Mouse (Mus musculus): ENCODE measurements around the gene Itga1. TPM values are rescaled to one million over a fixed set of nuclear protein-coding genes. Genes with fewer than 3 reads are reported as not detected.

The Itga1 gene
- polyA plus RNA-seq, 1 experiment from 2014 or later = 59.2 TPM

DNA sequence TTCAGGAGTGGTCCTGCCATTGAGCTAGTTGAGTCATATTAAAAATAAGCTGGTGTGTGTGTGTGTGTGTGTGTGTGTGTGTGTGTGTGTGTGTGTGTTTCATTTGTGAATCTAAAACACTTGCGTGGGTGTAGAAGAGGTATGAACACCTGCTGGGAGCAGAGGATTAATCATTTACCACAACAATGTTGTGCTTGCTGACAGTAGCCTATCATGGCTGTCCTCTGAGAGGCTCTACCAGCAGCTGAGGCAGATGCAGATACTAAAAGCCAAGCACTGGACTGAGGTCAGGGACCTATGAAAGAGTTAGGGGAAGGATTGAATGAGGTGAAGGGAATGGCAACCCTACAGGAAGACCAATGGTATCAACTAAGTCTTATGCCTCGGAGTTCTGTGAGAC lies 68.6 kb downstream of the Itga1 start:
- no peaks in the 10 kb centered on the region for H3K27me3 ChIP-seq
- ChIA-PET POLR2A (interaction anchor here (0.6 kb wide), 1 partner anchor 60 kb away, joined by 3 read pairs; no protein-coding TSS in a partner anchor), CTCF (interaction anchor here (1.6 kb wide), 1 partner anchor 10 kb away, joined by 4 read pairs; no protein-coding TSS in a partner anchor)
- in situ Hi-C loops (cut with MboI; ENCODE audit: low pct_unique_long_range_greater_than_20kb) = loop anchor here (10.0 kb wide), 1 partner anchor 62 kb away; the partner anchor contains the start of gene Pelo
- no peak for ATAC-seq
- DNase-seq (ENCODE audit: low read depth, low spot score) = no peak
- TF ChIP-seq CTCF (IDR thresholded peaks at IDR 0.05) = no peak

DNA sequence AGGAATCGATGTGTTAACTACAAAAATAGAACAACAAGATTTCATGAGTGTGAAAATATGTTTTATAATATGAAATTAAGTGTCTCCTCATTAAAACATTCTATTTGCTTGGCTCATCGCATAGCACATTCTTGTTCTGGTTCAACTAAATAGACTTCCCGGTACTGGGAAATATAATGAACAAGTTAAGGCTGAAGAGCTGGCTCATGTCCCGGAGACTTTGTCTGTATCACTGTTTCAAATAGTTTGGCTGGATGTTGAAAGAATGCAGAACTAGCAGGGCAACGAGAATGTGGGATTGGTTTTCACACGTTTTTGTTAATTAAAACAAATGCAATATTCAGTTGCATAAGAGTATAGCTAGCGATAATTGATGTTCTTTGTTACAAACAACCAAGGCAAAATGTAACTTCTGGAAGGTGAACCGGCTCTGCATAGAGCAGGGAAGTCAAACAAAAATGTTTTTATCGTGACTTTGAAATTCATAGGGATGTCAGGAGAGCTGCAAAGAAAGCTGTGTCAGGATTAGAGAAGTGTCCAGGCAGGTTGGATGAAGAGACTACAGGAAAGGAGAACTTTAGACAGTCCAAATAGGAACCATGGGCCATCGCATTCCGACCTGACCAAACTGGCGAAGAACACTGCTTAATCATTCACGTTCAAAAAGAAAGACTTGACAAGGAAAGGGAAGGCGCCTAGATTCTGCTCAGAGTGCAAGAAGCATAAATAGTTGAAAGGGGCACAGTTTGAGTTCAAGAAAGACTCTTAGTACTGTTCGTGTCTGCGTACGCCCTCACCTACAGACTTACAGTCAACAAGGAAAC lies 70.4 kb downstream of the Itga1 start:
- in situ Hi-C loops (cut with MboI; ENCODE audit: low pct_unique_long_range_greater_than_20kb) = loop anchor here (10.0 kb wide), 1 partner anchor 63 kb away; the partner anchor contains the start of gene Pelo
- POLR2A ChIA-PET = interaction anchor here (0.9 kb wide), 1 partner anchor 58 kb away, joined by 4 read pairs; the partner anchor contains the start of gene Pelo
- no peaks in the 10 kb centered on the region for H3K27me3 ChIP-seq

DNA sequence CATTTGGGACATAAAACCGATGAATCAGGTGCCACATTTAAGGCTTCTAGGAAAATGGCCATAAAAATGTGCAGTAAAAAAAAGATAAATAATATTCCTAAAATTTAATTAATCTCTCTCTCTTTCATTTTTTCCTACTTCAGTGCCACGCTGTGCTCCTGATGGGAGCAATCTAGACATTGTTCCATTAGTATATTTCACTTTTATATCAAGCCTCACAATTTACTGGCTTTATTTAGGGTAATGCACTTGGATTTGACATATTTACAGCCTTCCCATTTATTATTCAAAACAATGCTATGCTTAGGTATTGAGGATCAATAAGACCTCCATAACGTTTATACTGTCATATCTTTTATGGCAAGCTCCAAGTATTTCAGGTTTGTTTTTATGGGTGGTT lies 76.4 kb downstream of the Itga1 start:
- ATAC-seq (no peak), DNase-seq (ENCODE audit: low read depth, low spot score) (no peak)
- in situ Hi-C loops (cut with MboI; ENCODE audit: low pct_unique_long_range_greater_than_20kb) = no loop called here
- no peaks in the 10 kb centered on the region for H3K27me3 ChIP-seq
- CTCF ChIA-PET = no interaction called here
- TF ChIP-seq CTCF (IDR thresholded peaks at IDR 0.05) = no peak
- POLR2A ChIA-PET = no interaction called here

More for the DNA sequence above, 70.4 kb downstream of the Itga1 start:
- CTCF ChIA-PET = interaction anchor here (1.3 to 1.9 kb wide), 2 partner anchors 9 to 49 kb away, joined by 4 read pairs; no protein-coding TSS in a partner anchor
- peak; percentile 65 for ATAC-seq
- no peak for DNase-seq (ENCODE audit: low read depth, low spot score)
- no peak for TF ChIP-seq CTCF (IDR thresholded peaks at IDR 0.05)

DNA sequence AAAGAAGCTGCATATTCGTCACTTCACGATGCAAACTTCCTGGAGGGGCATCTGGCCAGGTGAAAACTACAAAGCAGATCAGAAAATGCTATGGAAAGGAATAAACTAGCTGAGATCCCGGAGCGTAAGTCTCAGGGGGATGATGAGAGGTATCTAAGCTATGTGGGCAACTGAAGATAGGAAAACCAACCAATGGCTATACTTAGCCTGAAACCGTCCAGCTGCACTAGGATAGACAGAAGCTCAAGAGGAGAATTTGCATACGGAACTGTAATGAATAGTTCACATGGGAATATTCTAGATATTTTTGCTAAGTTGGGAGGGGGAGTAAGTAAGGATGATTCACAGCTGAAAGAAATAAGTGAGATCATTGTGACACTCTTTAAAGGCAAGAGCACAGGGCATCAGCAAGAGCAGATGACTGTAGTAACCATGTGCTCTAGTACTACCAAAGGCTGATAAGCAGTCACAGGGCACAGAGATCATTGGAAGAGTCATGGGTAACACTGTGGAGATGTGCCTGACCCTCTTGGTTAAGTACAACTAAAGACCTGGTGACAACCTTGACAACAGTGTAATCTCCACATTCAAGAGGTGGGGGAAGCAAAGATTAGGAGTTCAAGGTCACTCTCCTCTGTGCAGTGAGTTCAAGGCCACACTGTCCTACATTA lies 79.5 kb downstream of the Itga1 start:
- POLR2A ChIA-PET = interaction anchor here (0.5 kb wide), 1 partner anchor 14 kb away, joined by 3 read pairs; no protein-coding TSS in a partner anchor
- DNase-seq (ENCODE audit: low read depth, low spot score) = no peak
- CTCF ChIA-PET = interaction anchor here (0.6 to 1.0 kb wide), 2 partner anchors 9 to 10 kb away, joined by 3 to 4 read pairs; no protein-coding TSS in a partner anchor
- in situ Hi-C loops (cut with MboI; ENCODE audit: low pct_unique_long_range_greater_than_20kb) = no loop called here
- ATAC-seq = no peak
- TF ChIP-seq CTCF (IDR thresholded peaks at IDR 0.05) = no peak
- no peaks in the 10 kb centered on the region for H3K27me3 ChIP-seq

DNA sequence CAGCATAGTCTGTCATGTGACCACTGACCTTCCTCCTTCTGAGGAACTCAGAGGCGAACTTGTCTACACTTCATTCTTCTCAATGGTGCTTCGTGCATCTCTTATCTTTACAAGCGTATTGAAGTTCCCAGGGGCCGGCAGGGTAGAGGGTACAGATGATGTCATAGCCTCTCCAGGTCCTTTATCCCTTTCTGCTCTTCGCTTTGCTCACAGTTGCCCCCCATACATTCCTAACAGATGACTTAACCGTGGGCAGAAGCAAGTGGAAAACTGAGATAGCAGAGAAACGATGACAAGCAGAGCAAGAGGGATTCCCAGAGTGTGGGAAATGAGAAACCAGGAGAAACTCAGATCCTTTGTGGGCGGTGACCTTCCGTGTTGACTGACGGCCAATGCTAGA lies 80.4 kb downstream of the Itga1 start:
- CTCF ChIA-PET = no interaction called here
- in situ Hi-C loops (cut with MboI; ENCODE audit: low pct_unique_long_range_greater_than_20kb) = no loop called here
- POLR2A ChIA-PET = interaction anchor here (0.5 kb wide), 1 partner anchor 14 kb away, joined by 3 read pairs; no protein-coding TSS in a partner anchor
- ATAC-seq (no peak), DNase-seq (ENCODE audit: low read depth, low spot score) (no peak)
- no peak for TF ChIP-seq CTCF (IDR thresholded peaks at IDR 0.05)
- H3K27me3 ChIP-seq = no peaks in the 10 kb centered on the region

DNA sequence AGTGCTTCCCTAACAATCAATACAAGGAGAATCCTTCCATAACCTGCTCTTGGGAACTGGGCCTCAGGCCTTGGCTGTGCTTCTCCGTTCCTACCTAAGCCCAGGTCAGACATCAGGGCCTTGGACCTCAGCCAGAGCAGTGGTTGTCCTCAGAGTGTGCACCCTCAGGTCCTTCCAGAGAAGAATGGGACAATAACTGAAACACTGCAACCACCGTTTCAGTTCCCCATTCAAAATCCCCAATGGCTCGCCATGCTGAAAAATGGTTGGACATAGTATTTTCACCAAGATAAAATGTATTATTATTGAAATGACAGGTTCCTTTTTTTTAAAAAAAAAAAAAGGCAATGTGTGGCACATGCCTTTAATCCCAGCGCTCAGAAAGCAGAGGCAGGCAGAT lies 81.0 kb downstream of the Itga1 start:
- DNase-seq (ENCODE audit: low read depth, low spot score) = no peak
- TF ChIP-seq CTCF (IDR thresholded peaks at IDR 0.05) = no peak
- no peaks in the 10 kb centered on the region for H3K27me3 ChIP-seq
- ChIA-PET CTCF (no interaction called here), POLR2A (no interaction called here)
- in situ Hi-C loops (cut with MboI; ENCODE audit: low pct_unique_long_range_greater_than_20kb) = no loop called here
- ATAC-seq = no peak

DNA sequence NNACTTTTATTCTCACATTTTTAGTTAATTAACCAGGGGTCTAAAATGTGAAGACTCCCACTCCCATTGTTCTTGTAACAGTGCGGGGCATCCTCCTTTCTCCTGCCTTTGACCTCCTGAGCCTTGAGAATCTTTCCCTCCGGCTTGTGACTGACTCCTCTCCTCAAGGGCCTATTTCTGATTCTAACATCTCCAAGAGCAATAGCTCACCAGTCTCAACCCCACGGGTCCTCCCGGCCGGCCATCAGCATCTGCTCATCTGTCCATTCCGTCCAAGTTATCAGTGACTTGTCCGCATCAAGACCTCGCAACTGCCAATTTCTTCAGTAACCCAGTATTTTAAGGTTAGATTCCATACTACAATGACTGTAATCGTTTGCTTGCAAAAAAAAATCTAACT lies 84.2 kb downstream of the Itga1 start:
- no peak for ATAC-seq
- ChIA-PET CTCF (no interaction called here), POLR2A (no interaction called here)
- no peak for DNase-seq (ENCODE audit: low read depth, low spot score)
- no peaks in the 10 kb centered on the region for H3K27me3 ChIP-seq
- in situ Hi-C loops (cut with MboI; ENCODE audit: low pct_unique_long_range_greater_than_20kb) = no loop called here
- no peak for TF ChIP-seq CTCF (IDR thresholded peaks at IDR 0.05)

DNA sequence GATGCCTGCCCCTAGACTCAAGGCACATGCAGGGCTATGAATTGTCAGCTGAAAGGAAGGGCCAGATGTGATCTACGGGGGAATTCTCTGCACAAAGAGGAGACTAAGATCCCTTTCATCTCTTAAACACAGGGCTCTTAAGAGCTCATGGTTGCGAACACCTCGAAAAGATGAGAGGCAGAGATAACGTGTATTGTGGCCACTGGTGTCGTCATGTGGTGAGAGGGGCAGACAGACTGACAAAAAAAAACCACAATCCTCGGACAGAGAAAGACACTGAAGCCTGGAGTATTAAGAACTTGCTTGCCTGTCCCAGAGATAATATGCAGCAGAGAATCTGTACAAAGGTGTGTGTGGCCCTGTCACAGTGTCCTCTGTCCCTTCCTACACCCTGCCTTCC lies 90.2 kb downstream of the Itga1 start:
- H3K27me3 ChIP-seq = no peaks in the 10 kb centered on the region
- ATAC-seq = no peak
- no peak for DNase-seq (ENCODE audit: low read depth, low spot score)
- CTCF ChIA-PET = no interaction called here
- in situ Hi-C loops (cut with MboI; ENCODE audit: low pct_unique_long_range_greater_than_20kb) = no loop called here
- POLR2A ChIA-PET = no interaction called here
- no peak for TF ChIP-seq CTCF (IDR thresholded peaks at IDR 0.05)

DNA sequence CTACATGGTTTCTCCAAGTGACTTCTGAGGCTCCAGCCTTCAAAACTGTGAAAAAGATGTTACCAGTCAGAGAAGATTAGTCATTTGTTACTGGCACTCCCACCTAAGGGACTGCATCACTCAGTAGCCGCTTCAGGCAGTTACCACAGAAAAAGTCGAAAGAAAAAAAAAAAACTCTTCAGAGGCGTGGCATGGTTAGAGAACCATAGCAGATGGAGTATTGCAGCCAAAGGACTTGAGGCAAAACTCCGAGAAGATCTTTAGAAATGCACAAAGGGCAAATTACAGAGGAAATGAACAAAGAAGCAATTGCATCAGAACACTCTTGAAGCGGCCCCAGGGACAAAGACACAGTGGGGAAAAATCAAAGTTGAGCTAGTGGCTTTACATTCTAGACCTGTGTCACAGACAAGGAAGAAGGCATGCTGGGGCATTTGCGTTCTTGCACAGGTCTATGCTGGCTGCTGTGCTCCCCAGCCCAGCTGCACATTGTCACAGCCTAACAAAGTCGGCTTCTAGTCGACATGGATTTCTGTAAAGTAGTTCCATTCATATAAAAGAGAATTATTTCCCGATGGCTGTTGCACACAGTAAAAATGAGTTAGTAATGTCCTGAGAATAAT lies 95.4 kb downstream of the Itga1 start:
- ChIA-PET POLR2A (no interaction called here), CTCF (interaction anchor here (1.7 kb wide), 1 partner anchor 25 kb away, joined by 5 read pairs; no protein-coding TSS in a partner anchor)
- ATAC-seq = peak; percentile 89
- no peak for DNase-seq (ENCODE audit: low read depth, low spot score)
- H3K27me3 ChIP-seq = no peaks in the 10 kb centered on the region
- no peak for TF ChIP-seq CTCF (IDR thresholded peaks at IDR 0.05)
- in situ Hi-C loops (cut with MboI; ENCODE audit: low pct_unique_long_range_greater_than_20kb) = no loop called here

DNA sequence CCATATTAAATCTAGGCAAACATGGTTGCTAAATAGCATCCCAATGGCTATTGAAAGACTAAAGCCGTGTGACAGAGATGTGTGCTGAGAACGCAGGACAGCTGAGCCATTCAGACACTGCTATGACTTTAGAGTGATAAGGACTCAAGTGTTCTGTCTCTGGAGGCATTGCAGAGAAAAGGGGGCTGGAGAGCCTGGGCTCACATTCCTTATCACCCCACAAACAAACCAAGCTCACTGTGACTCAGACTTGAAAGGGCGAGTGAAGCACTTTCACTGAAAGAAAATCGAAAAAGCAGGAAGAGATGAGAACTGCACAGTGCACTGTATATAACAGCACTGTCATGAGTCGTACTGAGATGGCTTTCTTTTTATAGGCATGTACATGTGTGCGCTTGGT lies 96.4 kb downstream of the Itga1 start:
- in situ Hi-C loops (cut with MboI; ENCODE audit: low pct_unique_long_range_greater_than_20kb) = no loop called here
- no peak for ATAC-seq
- H3K27me3 ChIP-seq = no peaks in the 10 kb centered on the region
- DNase-seq (ENCODE audit: low read depth, low spot score) = no peak
- POLR2A ChIA-PET = no interaction called here
- TF ChIP-seq CTCF (IDR thresholded peaks at IDR 0.05) = no peak
- CTCF ChIA-PET = interaction anchor here (0.7 kb wide), 1 partner anchor 95 kb away, joined by 3 read pairs; no protein-coding TSS in a partner anchor

Measured in Patski (cell line).